Mouse (Mus musculus) testis, adult 2 months (tissue): Measurements from ENCODE around the gene Fntb.

ENCODE experiments used
- CTCF ChIP-seq: fragments of 200-500 bp; IDR thresholded peaks from 2 replicates; pipeline ENCODE4 v1.5.1; 2012; ENCODE audit warnings: low read depth, mild to moderate bottlenecking, inconsistent platforms, low read length, moderate library complexity; ENCODE audit not compliant: control insufficient read depth, insufficient read depth, insufficient replicate concordance
- POLR2A ChIP-seq: fragments of 200-500 bp; IDR thresholded peaks from 2 replicates; pipeline ENCODE4 v1.6.1; 2012; ENCODE audit warnings: low read depth, mild to moderate bottlenecking, inconsistent platforms, low read length, moderate library complexity; ENCODE audit not compliant: control insufficient read depth

DNA sequence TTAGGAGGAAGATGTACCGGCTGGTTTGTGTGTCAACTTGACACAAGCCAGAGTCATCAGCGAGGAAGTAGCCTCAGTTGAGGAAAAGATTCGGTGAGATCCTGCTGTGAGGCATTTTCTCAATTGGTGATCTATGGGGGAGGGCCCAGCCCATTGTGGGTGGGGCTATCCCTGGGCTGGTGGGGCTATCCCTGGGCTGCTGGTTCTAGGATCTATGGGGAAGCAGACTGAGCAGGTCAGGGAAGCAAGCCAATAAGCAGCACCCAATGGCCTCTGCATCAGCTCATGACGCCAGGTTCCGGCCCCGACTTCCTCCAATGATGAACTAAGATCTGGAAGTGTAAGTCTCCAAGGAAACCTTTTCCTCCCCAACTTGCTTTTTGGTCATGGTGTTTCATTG is 74.7 kb downstream of the Fntb start:
- no peak for TF ChIP-seq POLR2A
- TF ChIP-seq CTCF = no peak
